Mouse (Mus musculus): ENCODE data around the gene Taf3. TPM values are rescaled to one million over a fixed set of nuclear protein-coding genes. Genes with fewer than 3 reads are reported as not detected.

Taf3 gene
- polyA plus RNA-seq, 1 experiment = 24.6 TPM

GRCm38 (mm10) chr2:9867092-9867825, 181.1 kb downstream of the Taf3 start:
- TF ChIP-seq GATA1 (IDR thresholded peaks at IDR 0.05; ENCODE audit: low read length) = no peak

Other genes starting within 250 kb of the Taf3 start
- gene 4930412O13Rik, start 167.3 kb downstream of the Taf3 start, polyA plus RNA-seq (2012) = not detected in 2 replicates
- gene 9230102O04Rik, start 159.1 kb downstream of the Taf3 start, polyA plus RNA-seq (2012) = 0.28 and 1.6 TPM in 2 replicates
- gene Gata3, start 158.6 kb downstream of the Taf3 start, polyA plus RNA-seq (2012) = 8.3 and 9.1 TPM in 2 replicates
- 25.2 and 39.2 TPM in 2 replicates for gene Atp5c1, start 31.9 kb upstream of the Taf3 start, polyA plus RNA-seq (2012)
- gene Kin, start 32.0 kb upstream of the Taf3 start, polyA plus RNA-seq (2012) = 0.83 and 3.4 TPM in 2 replicates
- not detected in 2 replicates for gene Itih2, start 82.8 kb upstream of the Taf3 start, polyA plus RNA-seq (2012)
- 0.01 TPM in 2 replicates for gene Itih5, start 105.0 kb upstream of the Taf3 start, polyA plus RNA-seq (2012)

All from G1E-ER4 (cell line).